Comparison of ENCODE assay signal across 8 mouse cellular contexts in genomic region chrX:136992191-136992965, GRCm38 (mm10). TPM values are rescaled to one million over a fixed set of nuclear protein-coding genes. Genes with fewer than 3 reads are reported as not detected.
DNase-seq lines count a peak whose midpoint lies in the region; ATAC-seq and TF ChIP-seq lines count a peak whose summit lies in the region.

No protein-coding gene starts in this region.

- H3K4me3 ChIP-seq in cerebellum, adult 2 months (replicated peaks; ENCODE audit: insufficient read depth, low read depth, low read length), result peak overlapping the region; percentile 98
- H3K4me3 ChIP-seq in forebrain, embryonic 16.5 days (replicated peaks; ENCODE audit: low read length), result peak overlapping the region; percentile 63
- no peak overlapping the region for H3K4me3 ChIP-seq in liver, embryonic 16.5 days (ENCODE audit: low read depth, low read length)

- no peaks in the 10 kb centered on the region for H3K36me3 ChIP-seq in forebrain, embryonic 16.5 days (ENCODE audit: control insufficient read depth, insufficient read depth)
- H3K36me3 ChIP-seq in liver, embryonic 16.5 days (ENCODE audit: control insufficient read depth, insufficient read depth), result no peaks in the 10 kb centered on the region

- TF ChIP-seq POLR2A in cerebellum, adult 2 months (IDR thresholded peaks at IDR 0.05; ENCODE audit: borderline replicate concordance, insufficient read depth, low read length), result no peak

- no peaks in the 10 kb centered on the region for H3K9me3 ChIP-seq in forebrain, embryonic 16.5 days (ENCODE audit: control insufficient read depth, low read length)
- no peaks in the 10 kb centered on the region for H3K9me3 ChIP-seq in liver, embryonic 16.5 days (replicated peaks; ENCODE audit: control insufficient read depth, low read length)

- intact Hi-C loops in left cerebral cortex, postnatal 4 days (cut with DNase I), result no loop called here
- intact Hi-C loops in left cerebral cortex, postnatal 14 days (cut with DNase I), result no loop called here
- intact Hi-C loops in gastrocnemius, postnatal 36 days (cut with DNase I), result no loop called here

- WGBS in cerebellum, adult 2 months, result 4% methylated on average over 19 of the region's 19 CpGs
- 14% methylated on average over 19 of the region's 19 CpGs for WGBS in forebrain, embryonic 16.5 days
- 28% methylated on average over 19 of the region's 19 CpGs for WGBS in liver, embryonic 16.5 days (ENCODE audit: insufficient replicate concordance)

- peak; percentile 15 for DNase-seq in left cerebral cortex, postnatal 4 days
- DNase-seq in left cerebral cortex, postnatal 14 days (ENCODE audit: low spot score in 2 of 2), result no peak
- peak; percentile 46 to 54 for DNase-seq in cerebellum, adult 2 months
- DNase-seq in urinary bladder, postnatal 25 days (ENCODE audit: low spot score), result no peak
- no peak for DNase-seq in gastrocnemius, postnatal 4 days (ENCODE audit: low spot score in 2 of 2)
- no peak for DNase-seq in gastrocnemius, postnatal 36 days

- H3K4me2 ChIP-seq in forebrain, embryonic 16.5 days (ENCODE audit: low read length), result peak overlapping the region; percentile 60
- H3K4me2 ChIP-seq in liver, embryonic 16.5 days (ENCODE audit: low read depth, low read length), result peak overlapping the region; percentile 12; the same call in 1 of the 2 replicates

- peak overlapping the region; percentile 73 for H3K9ac ChIP-seq in forebrain, embryonic 16.5 days (replicated peaks; ENCODE audit: low read depth, low read length)
- no peak overlapping the region for H3K9ac ChIP-seq in liver, embryonic 16.5 days (ENCODE audit: low read depth, low read length)

- no peaks in the 10 kb centered on the region for H3K4me1 ChIP-seq in cerebellum, adult 2 months (ENCODE audit: control insufficient read depth, insufficient read depth, low read length)
- peaks cover 14% of the 10 kb centered on the region for H3K4me1 ChIP-seq in forebrain, embryonic 16.5 days (replicated peaks; ENCODE audit: control insufficient read depth, insufficient read depth, low read length)
- H3K4me1 ChIP-seq in liver, embryonic 16.5 days (ENCODE audit: control insufficient read depth, low read depth, low read length), result no peaks in the 10 kb centered on the region

- H3K27ac ChIP-seq in cerebellum, adult 2 months (ENCODE audit: insufficient read depth, low read length), result peak overlapping the region; percentile 94
- H3K27ac ChIP-seq in forebrain, embryonic 16.5 days (ENCODE audit: low read length), result peak overlapping the region; percentile 79
- H3K27ac ChIP-seq in liver, embryonic 16.5 days (ENCODE audit: low read length), result no peak overlapping the region

- peak; percentile 57 for ATAC-seq in forebrain, embryonic 16.5 days
- no peak for ATAC-seq in liver, embryonic 16.5 days (ENCODE audit: low read depth)

- no peak for TF ChIP-seq CTCF in cerebellum, adult 2 months (IDR thresholded peaks at IDR 0.05; ENCODE audit: borderline replicate concordance, insufficient read depth, low read depth, low read length)

- H3K27me3 ChIP-seq in cerebellum, adult 2 months (ENCODE audit: control insufficient read depth, insufficient read depth, low read length), result no peaks in the 10 kb centered on the region
- no peaks in the 10 kb centered on the region for H3K27me3 ChIP-seq in forebrain, embryonic 16.5 days (replicated peaks; ENCODE audit: control insufficient read depth, insufficient read depth, low read length)
- peaks cover 16% of the 10 kb centered on the region for H3K27me3 ChIP-seq in liver, embryonic 16.5 days (ENCODE audit: control insufficient read depth, insufficient read depth, low read depth, low read length)

RNA-seq across cellular contexts. Expression of gene Zcchc18, which starts 0.6 kb away (rescaled TPM):
- total RNA-seq in left cerebral cortex, postnatal 4 days (2021), result 100 to 1,000 TPM; 228 to 251 TPM
- total RNA-seq in left cerebral cortex, postnatal 14 days (2021), result 100 to 1,000 TPM; 268 to 273 TPM
- polyA plus RNA-seq in cerebellum, adult 2 months (2012; rRNA removed), result 219 and 227 TPM in 2 replicates
- 315 and 386 TPM in 2 replicates for polyA plus RNA-seq in forebrain, embryonic 16.5 days (2015; fragmentation: Nextera tagmentation; extraction: Ambion mirVana)
- polyA plus RNA-seq in liver, embryonic 16.5 days (2015; fragmentation: Nextera tagmentation; extraction: Ambion mirVana), result 0.07 and 0.19 TPM in 2 replicates
- total RNA-seq in gastrocnemius, postnatal 4 days (2021), result under 1 TPM; 0.22 to 0.39 TPM
- not detected for total RNA-seq in gastrocnemius, postnatal 36 days (2021)

RNA-seq across cellular contexts. Expression of gene Tmsb15b1, which starts 15.7 kb away (rescaled TPM):
- 10 to 100 TPM in 1 of 2 experiments, 1 to 10 TPM in 1; 10.0 to 28.2 TPM for total RNA-seq in left cerebral cortex, postnatal 4 days (2021)
- total RNA-seq in left cerebral cortex, postnatal 14 days (2021), result 10 to 100 TPM in 1 of 2 experiments, 1 to 10 TPM in 1; 5.9 to 14.8 TPM
- 13.2 and 15.0 TPM in 2 replicates for polyA plus RNA-seq in cerebellum, adult 2 months (2012; rRNA removed)
- polyA plus RNA-seq in forebrain, embryonic 16.5 days (2015; fragmentation: Nextera tagmentation; extraction: Ambion mirVana), result 55.3 and 64.4 TPM in 2 replicates
- 5.5 and 5.7 TPM in 2 replicates for polyA plus RNA-seq in liver, embryonic 16.5 days (2015; fragmentation: Nextera tagmentation; extraction: Ambion mirVana)
- 1 to 10 TPM; 1.5 to 5.1 TPM for total RNA-seq in gastrocnemius, postnatal 4 days (2021)
- 1 to 10 TPM; 1.5 to 3.4 TPM for total RNA-seq in gastrocnemius, postnatal 36 days (2021)

RNA-seq across cellular contexts. Expression of gene Tmsb15l, which starts 15.7 kb away (rescaled TPM):
- 1 to 10 TPM; 4.3 to 4.8 TPM for total RNA-seq in left cerebral cortex, postnatal 4 days (2021)
- total RNA-seq in left cerebral cortex, postnatal 14 days (2021), result 1 to 10 TPM; 3.6 to 4.3 TPM
- 6.4 and 7.7 TPM in 2 replicates for polyA plus RNA-seq in cerebellum, adult 2 months (2012; rRNA removed)
- polyA plus RNA-seq in forebrain, embryonic 16.5 days (2015; fragmentation: Nextera tagmentation; extraction: Ambion mirVana), result 7.6 and 11.0 TPM in 2 replicates
- 0.77 and 0.98 TPM in 2 replicates for polyA plus RNA-seq in liver, embryonic 16.5 days (2015; fragmentation: Nextera tagmentation; extraction: Ambion mirVana)
- under 1 TPM in 1 of 2 experiments, not detected in 1; 0.78 TPM for total RNA-seq in gastrocnemius, postnatal 4 days (2021)
- under 1 TPM; 0.46 to 0.59 TPM for total RNA-seq in gastrocnemius, postnatal 36 days (2021)

RNA-seq across cellular contexts. Expression of gene Tmsb15b2, which starts 17.1 kb away (rescaled TPM):
- total RNA-seq in left cerebral cortex, postnatal 4 days (2021), result 10 to 100 TPM; 40.4 to 68.4 TPM
- 10 to 100 TPM; 13.0 to 33.9 TPM for total RNA-seq in left cerebral cortex, postnatal 14 days (2021)
- polyA plus RNA-seq in cerebellum, adult 2 months (2012; rRNA removed), result 18.5 and 19.8 TPM in 2 replicates
- polyA plus RNA-seq in forebrain, embryonic 16.5 days (2015; fragmentation: Nextera tagmentation; extraction: Ambion mirVana), result 119 and 142 TPM in 2 replicates
- 7.2 and 7.7 TPM in 2 replicates for polyA plus RNA-seq in liver, embryonic 16.5 days (2015; fragmentation: Nextera tagmentation; extraction: Ambion mirVana)
- total RNA-seq in gastrocnemius, postnatal 4 days (2021), result 10 to 100 TPM in 1 of 2 experiments, 1 to 10 TPM in 1; 5.6 to 22.0 TPM
- 1 to 10 TPM; 2.2 to 7.0 TPM for total RNA-seq in gastrocnemius, postnatal 36 days (2021)

RNA-seq across cellular contexts. Expression of gene Slc25a53, which starts 45.7 kb away (rescaled TPM):
- total RNA-seq in left cerebral cortex, postnatal 4 days (2021), result 10 to 100 TPM; 12.3 to 23.9 TPM
- total RNA-seq in left cerebral cortex, postnatal 14 days (2021), result 10 to 100 TPM; 20.2 to 26.0 TPM
- 15.9 and 17.3 TPM in 2 replicates for polyA plus RNA-seq in cerebellum, adult 2 months (2012; rRNA removed)
- polyA plus RNA-seq in forebrain, embryonic 16.5 days (2015; fragmentation: Nextera tagmentation; extraction: Ambion mirVana), result 16.2 and 17.2 TPM in 2 replicates
- 2.1 and 2.2 TPM in 2 replicates for polyA plus RNA-seq in liver, embryonic 16.5 days (2015; fragmentation: Nextera tagmentation; extraction: Ambion mirVana)
- 1 to 10 TPM; 5.9 to 8.3 TPM for total RNA-seq in gastrocnemius, postnatal 4 days (2021)
- total RNA-seq in gastrocnemius, postnatal 36 days (2021), result 1 to 10 TPM; 1.6 to 2.6 TPM

Comparison
In these comparisons a context has a peak if more than half of its experiments do, and no peak if none do; other contexts are left out.
1. DNase-seq: peak in left cerebral cortex, postnatal 4 days (single experiment) and cerebellum, adult 2 months (2 of 2); none in left cerebral cortex, postnatal 14 days (0 of 2), urinary bladder, postnatal 25 days (single experiment), gastrocnemius, postnatal 4 days (0 of 2) and gastrocnemius, postnatal 36 days (0 of 2).
2. RNA of gene Zcchc18, which starts 0.6 kb away (total RNA-seq): 268 to 273 TPM in left cerebral cortex, postnatal 14 days and 228 to 251 TPM in left cerebral cortex, postnatal 4 days; 0.22 to 0.39 TPM in gastrocnemius, postnatal 4 days and not detected in gastrocnemius, postnatal 36 days; every median in the first group is over 100 times any median in the second.